Mouse (Mus musculus): Measurements from ENCODE around the gene 9530068E07Rik. TPM values are rescaled to one million over a fixed set of nuclear protein-coding genes. Genes with fewer than 3 reads are reported as not detected.
"Not testable (repeated sequence)": the region's sequence is repeated elsewhere in the genome, so short reads cannot be mapped to it uniquely, and the experiment has no call there.

The 9530068E07Rik gene
- polyA plus RNA-seq, 1 experiment, result 160 TPM

DNA sequence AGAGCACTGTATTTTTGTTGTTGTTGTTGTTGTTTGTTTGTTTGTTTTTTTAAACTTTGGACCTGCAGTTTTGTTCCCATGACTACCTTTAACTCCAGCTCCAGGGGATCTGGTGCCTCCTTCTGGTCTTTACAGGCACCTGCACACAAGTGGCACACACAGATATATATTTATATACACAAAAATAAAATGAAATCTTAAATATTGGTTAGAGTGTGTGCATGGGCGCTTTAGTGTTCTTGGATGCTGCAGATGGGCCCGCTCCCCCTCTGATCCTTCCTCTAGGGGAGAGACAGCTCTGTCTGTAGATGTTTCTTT is 26.1 kb upstream of the 9530068E07Rik start:
- Histone ChIP-seq H3K4me1 (ENCODE audit: control insufficient read depth, insufficient read depth, low read length) (peaks cover 2% of the 10 kb centered on the region), H3K4me3 (replicated peaks; ENCODE audit: extremely low read depth, low read depth, low read length) (no peak overlapping the region)
- no peak for DNase-seq
- TF ChIP-seq CTCF (IDR thresholded peaks at IDR 0.05; ENCODE audit: insufficient read depth, low read length), result no peak
- no peak for TF ChIP-seq POLR2A (IDR thresholded peaks at IDR 0.05; ENCODE audit: borderline replicate concordance, extremely low read depth, low read depth, low read length)
- WGBS, result 95% methylated on average over 2 of the region's 2 CpGs

DNA sequence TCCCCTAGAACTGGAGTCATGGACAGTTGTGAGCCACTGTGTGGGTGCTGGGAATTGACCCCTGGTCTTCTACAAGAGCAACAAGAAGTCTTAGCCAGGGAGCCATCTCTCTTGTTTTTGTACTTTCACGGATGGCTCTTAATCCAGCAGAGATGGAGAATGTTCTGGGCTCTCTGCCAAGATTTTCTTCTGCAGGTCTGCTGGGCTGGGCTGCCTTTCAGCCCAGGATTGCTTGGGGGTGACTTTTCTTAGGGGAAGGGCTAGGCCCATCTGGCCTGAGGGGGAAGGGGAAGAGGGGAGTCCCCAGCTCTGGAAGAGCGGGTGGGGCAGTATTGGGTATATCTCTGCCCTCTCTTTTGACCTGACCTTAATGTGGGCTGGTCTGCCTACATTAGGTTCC is 25.7 kb upstream of the 9530068E07Rik start:
- WGBS, result 24% methylated on average over 2 of the region's 2 CpGs
- H3K4me1 ChIP-seq (ENCODE audit: control insufficient read depth, insufficient read depth, low read length), result no peaks in the 10 kb centered on the region; the same call in none of the 2 replicates
- TF ChIP-seq CTCF (IDR thresholded peaks at IDR 0.05; ENCODE audit: insufficient read depth, low read length) (no peak), POLR2A (IDR thresholded peaks at IDR 0.05; ENCODE audit: borderline replicate concordance, extremely low read depth, low read depth, low read length) (no peak)
- DNase-seq, result no peak
- H3K4me3 ChIP-seq (replicated peaks; ENCODE audit: extremely low read depth, low read depth, low read length), result no peak overlapping the region

- TF ChIP-seq POLR2A (IDR thresholded peaks at IDR 0.05; ENCODE audit: borderline replicate concordance, extremely low read depth, low read depth, low read length) (no peak), CTCF (IDR thresholded peaks at IDR 0.05; ENCODE audit: insufficient read depth, low read length) (no peak)
- H3K4me3 ChIP-seq (replicated peaks; ENCODE audit: extremely low read depth, low read depth, low read length), result no peak overlapping the region
- no peak for DNase-seq
- 52% methylated on average over 7 of the region's 7 CpGs for WGBS
- no peaks in the 10 kb centered on the region; the same call in none of the 2 replicates for H3K4me1 ChIP-seq (ENCODE audit: control insufficient read depth, insufficient read depth, low read length)
These were observed 22.4 kb upstream of the 9530068E07Rik start for GRCm38 (mm10) chr11:52373841-52374240.

DNA sequence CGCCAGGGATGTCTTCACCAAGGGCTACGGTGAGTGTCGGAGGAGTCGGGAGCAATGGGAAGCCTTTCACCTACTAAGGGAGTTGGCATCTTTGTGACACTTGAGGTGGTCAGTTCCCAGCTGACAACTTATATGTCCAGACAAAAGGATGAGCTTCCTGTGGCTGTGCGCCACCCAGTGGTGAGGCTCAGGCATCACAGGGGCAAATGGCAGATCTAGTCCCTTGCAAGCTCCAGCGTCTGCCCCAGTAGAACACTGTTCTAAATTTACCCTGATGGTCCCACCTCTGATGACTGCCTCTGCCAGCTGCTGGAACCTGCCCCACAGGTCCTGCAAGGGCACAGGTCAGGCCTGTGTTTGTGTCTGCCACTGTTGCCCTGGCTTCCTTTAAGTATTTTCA is 21.9 kb upstream of the 9530068E07Rik start:
- no peak overlapping the region for H3K4me3 ChIP-seq (replicated peaks; ENCODE audit: extremely low read depth, low read depth, low read length)
- 57% methylated on average over 6 of the region's 6 CpGs for WGBS
- TF ChIP-seq CTCF (IDR thresholded peaks at IDR 0.05; ENCODE audit: insufficient read depth, low read length), result peak; percentile 97
- no peak; the same call in 1 of the 2 replicates for TF ChIP-seq POLR2A (IDR thresholded peaks at IDR 0.05; ENCODE audit: borderline replicate concordance, extremely low read depth, low read depth, low read length)
- H3K4me1 ChIP-seq (ENCODE audit: control insufficient read depth, insufficient read depth, low read length), result no peaks in the 10 kb centered on the region; the same call in 1 of the 2 replicates
- peak; percentile 60 for DNase-seq

- H3K4me1 ChIP-seq (ENCODE audit: control insufficient read depth, insufficient read depth, low read length), result no peaks in the 10 kb centered on the region
- TF ChIP-seq POLR2A (IDR thresholded peaks at IDR 0.05; ENCODE audit: borderline replicate concordance, extremely low read depth, low read depth, low read length) (no peak), CTCF (IDR thresholded peaks at IDR 0.05; ENCODE audit: insufficient read depth, low read length) (no peak)
- WGBS, result 67% methylated on average over 4 of the region's 4 CpGs
- DNase-seq, result no peak
- H3K4me3 ChIP-seq (replicated peaks; ENCODE audit: extremely low read depth, low read depth, low read length), result no peak overlapping the region
These were observed 18.6 kb upstream of the 9530068E07Rik start for GRCm38 (mm10) chr11:52377579-52377978.

- H3K4me1 ChIP-seq (ENCODE audit: control insufficient read depth, insufficient read depth, low read length), result no peaks in the 10 kb centered on the region
- WGBS, result 87% methylated on average over 3 of the region's 3 CpGs
- no peak for TF ChIP-seq POLR2A (IDR thresholded peaks at IDR 0.05; ENCODE audit: borderline replicate concordance, extremely low read depth, low read depth, low read length)
- TF ChIP-seq CTCF (IDR thresholded peaks at IDR 0.05; ENCODE audit: insufficient read depth, low read length), result no peak
- DNase-seq, result no peak
- no peak overlapping the region for H3K4me3 ChIP-seq (replicated peaks; ENCODE audit: extremely low read depth, low read depth, low read length)
These were observed 17.0 kb upstream of the 9530068E07Rik start for GRCm38 (mm10) chr11:52379241-52379640.

DNA sequence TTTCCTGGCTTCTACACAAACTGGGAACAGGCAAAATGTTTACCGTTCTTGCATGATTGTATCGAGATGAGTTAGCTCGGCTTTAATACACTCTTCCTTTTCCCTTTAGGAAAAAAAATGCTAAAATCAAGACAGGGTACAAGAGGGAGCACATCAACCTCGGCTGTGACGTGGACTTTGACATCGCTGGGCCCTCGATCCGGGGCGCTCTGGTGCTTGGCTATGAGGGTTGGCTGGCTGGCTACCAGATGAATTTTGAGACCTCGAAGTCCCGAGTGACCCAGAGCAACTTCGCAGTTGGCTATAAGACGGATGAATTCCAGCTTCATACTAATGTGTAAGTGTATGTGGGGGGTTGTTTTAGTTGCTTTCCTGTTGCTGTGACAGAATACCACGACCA is 12.5 kb upstream of the 9530068E07Rik start:
- Histone ChIP-seq H3K4me1 (ENCODE audit: control insufficient read depth, insufficient read depth, low read length) (no peaks in the 10 kb centered on the region), H3K4me3 (replicated peaks; ENCODE audit: extremely low read depth, low read depth, low read length) (no peak overlapping the region)
- DNase-seq, result no peak
- TF ChIP-seq POLR2A (IDR thresholded peaks at IDR 0.05; ENCODE audit: borderline replicate concordance, extremely low read depth, low read depth, low read length) (no peak), CTCF (IDR thresholded peaks at IDR 0.05; ENCODE audit: insufficient read depth, low read length) (no peak)
- 93% methylated on average over 14 of the region's 14 CpGs for WGBS

- H3K4me1 ChIP-seq (ENCODE audit: control insufficient read depth, insufficient read depth, low read length), result no peaks in the 10 kb centered on the region
- 53% methylated on average over 3 of the region's 3 CpGs for WGBS
- DNase-seq, result no peak
- H3K4me3 ChIP-seq (replicated peaks; ENCODE audit: extremely low read depth, low read depth, low read length), result no peak overlapping the region
- TF ChIP-seq POLR2A (IDR thresholded peaks at IDR 0.05; ENCODE audit: borderline replicate concordance, extremely low read depth, low read depth, low read length) (no peak), CTCF (IDR thresholded peaks at IDR 0.05; ENCODE audit: insufficient read depth, low read length) (no peak)
These were observed 11.6 kb upstream of the 9530068E07Rik start for GRCm38 (mm10) chr11:52384667-52385066.

GRCm38 (mm10) chr11:52386892-52387291 is 9.3 kb upstream of the 9530068E07Rik start:
- no peak overlapping the region for H3K4me3 ChIP-seq (replicated peaks; ENCODE audit: extremely low read depth, low read depth, low read length)
- no peak for DNase-seq
- no peak for TF ChIP-seq POLR2A (IDR thresholded peaks at IDR 0.05; ENCODE audit: borderline replicate concordance, extremely low read depth, low read depth, low read length)
- TF ChIP-seq CTCF (IDR thresholded peaks at IDR 0.05; ENCODE audit: insufficient read depth, low read length), result no peak
- WGBS, result 92% methylated on average over 3 of the region's 3 CpGs
- H3K4me1 ChIP-seq (ENCODE audit: control insufficient read depth, insufficient read depth, low read length), result no peaks in the 10 kb centered on the region

- Histone ChIP-seq H3K4me3 (replicated peaks; ENCODE audit: extremely low read depth, low read depth, low read length) (no peak overlapping the region), H3K4me1 (ENCODE audit: control insufficient read depth, insufficient read depth, low read length) (no peaks in the 10 kb centered on the region)
- no peak for DNase-seq
- WGBS, result 91% methylated on average over 12 of the region's 12 CpGs
- TF ChIP-seq CTCF (IDR thresholded peaks at IDR 0.05; ENCODE audit: insufficient read depth, low read length), result no peak
- no peak for TF ChIP-seq POLR2A (IDR thresholded peaks at IDR 0.05; ENCODE audit: borderline replicate concordance, extremely low read depth, low read depth, low read length)
These were observed 8.1 kb upstream of the 9530068E07Rik start for GRCm38 (mm10) chr11:52388150-52388549.

- H3K4me1 ChIP-seq (ENCODE audit: control insufficient read depth, insufficient read depth, low read length); DNase-seq; H3K4me3 ChIP-seq (replicated peaks; ENCODE audit: extremely low read depth, low read depth, low read length): not testable (repeated sequence)
- WGBS, result 79% methylated on average over 5 of the region's 5 CpGs
These were observed 7.2 kb upstream of the 9530068E07Rik start for GRCm38 (mm10) chr11:52388979-52389378.

All from lung, adult 2 months (tissue).